Mouse (Mus musculus) brain, embryonic 14.5 days (tissue): ENCODE data around the gene Camsap3.
"Not testable (repeated sequence)": the region's sequence is repeated elsewhere in the genome, so short reads cannot be mapped to it uniquely, and the experiment has no call there.

ENCODE experiments used
- CTCF ChIP-seq: fragments of 200-500 bp; IDR thresholded peaks from 2 replicates; pipeline ENCODE4 v1.5.1; 2012; ENCODE audit warnings: inconsistent platforms, mild to moderate bottlenecking, moderate library complexity, borderline replicate concordance; ENCODE audit not compliant: insufficient read depth, insufficient read length; ENCODE audit errors: extremely low read depth
- POLR2A ChIP-seq: fragments of 200-500 bp; IDR thresholded peaks from 2 replicates; pipeline ENCODE4 v1.6.1; 2012; ENCODE audit warnings: mild to moderate bottlenecking, inconsistent platforms, borderline replicate concordance; ENCODE audit not compliant: poor library complexity, insufficient read depth, insufficient read length, severe bottlenecking; ENCODE audit errors: extremely low read depth

- not testable (repeated sequence) for TF ChIP-seq CTCF, POLR2A
Observed at GRCm38 (mm10) chr8:3581961-3582360, 5.1 kb upstream of the Camsap3 start.
